Mouse (Mus musculus): Measurements from ENCODE around the gene Tpm4. TPM values are rescaled to one million over a fixed set of nuclear protein-coding genes. Genes with fewer than 3 reads are reported as not detected.

Gene Tpm4
- total RNA-seq, 2 experiments from 2014 or later = 24.9 to 26.6 TPM

GRCm38 (mm10) chr8:72189417-72190214 lies 54.8 kb downstream of the Tpm4 start, which contains the start of gene Hsh2d:
Hsh2d (plus strand) TSS chr8:72189638.
- no peak for DNase-seq (ENCODE audit: low spot score in 2 of 2)

DNA sequence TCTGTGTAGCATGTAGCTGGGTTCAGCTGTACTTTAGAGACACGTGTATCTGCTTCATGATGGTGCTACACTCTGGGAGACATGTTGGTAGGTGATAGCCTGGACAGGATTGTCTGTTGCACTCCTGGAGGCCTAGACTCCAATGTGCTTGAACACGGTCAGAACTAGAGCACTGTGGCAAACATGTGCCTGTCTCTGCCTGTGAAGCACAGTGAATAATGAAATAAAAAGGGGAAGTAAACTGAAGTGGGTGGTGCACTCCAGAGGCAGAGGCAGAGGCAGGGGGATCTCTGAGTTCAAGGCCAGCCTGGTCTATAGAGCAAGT lies 55.4 kb downstream of the Tpm4 start:
- no peak for DNase-seq (ENCODE audit: low spot score in 2 of 2)

DNA sequence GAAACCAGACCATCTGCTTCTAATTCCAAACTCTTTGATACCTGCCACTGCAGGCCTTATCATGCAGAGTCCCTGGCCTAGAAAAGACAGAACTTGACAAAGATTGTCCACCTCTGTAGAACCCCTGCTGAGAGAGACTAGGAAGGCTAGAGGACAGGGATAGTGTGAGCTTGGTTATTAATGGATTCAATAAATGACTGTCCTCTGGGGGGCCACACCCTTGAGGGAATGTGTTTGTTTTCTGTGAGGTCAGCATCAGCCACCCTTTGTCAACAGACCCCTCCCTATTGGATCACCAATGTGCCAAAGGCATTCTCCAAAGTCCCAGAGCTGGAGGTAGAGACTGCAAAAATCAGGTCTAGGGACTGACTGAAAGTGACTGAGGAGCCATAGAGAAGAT lies 57.3 kb downstream of the Tpm4 start:
- DNase-seq (ENCODE audit: low spot score in 2 of 2) = no peak

GRCm38 (mm10) chr8:72197997-72198396 lies 63.2 kb downstream of the Tpm4 start:
- DNase-seq (ENCODE audit: low spot score in 2 of 2) = no peak

Other genes with a start within 250 kb of the Tpm4 start
- gene Zfp882, start 226.4 kb upstream of the Tpm4 start, total RNA-seq (2021) = 10 to 100 TPM; 15.2 to 16.2 TPM
- 10 to 100 TPM; 24.5 to 26.0 TPM for gene Zfp617, start 226.3 kb upstream of the Tpm4 start, total RNA-seq (2021)
- 10 to 100 TPM; 16.7 to 20.0 TPM for gene Zfp961, start 183.9 kb upstream of the Tpm4 start, total RNA-seq (2021)
- not detected for gene Cyp4f18, start 125.3 kb upstream of the Tpm4 start, total RNA-seq (2021)
- gene Olfr372, start 93.8 kb upstream of the Tpm4 start, total RNA-seq (2021) = not detected
- not detected for gene Olfr373, start 51.8 kb upstream of the Tpm4 start, total RNA-seq (2021)
- gene Olfr374, start 27.9 kb upstream of the Tpm4 start, total RNA-seq (2021) = not detected
- gene Rab8a, start 26.2 kb downstream of the Tpm4 start, total RNA-seq (2021) = 10 to 100 TPM; 39.8 to 41.4 TPM
- under 1 TPM in 1 of 2 experiments, not detected in 1; 0.25 TPM for gene Hsh2d, start 54.7 kb downstream of the Tpm4 start, total RNA-seq (2021)
- under 1 TPM in 1 of 2 experiments, not detected in 1; 0.47 TPM for gene Cib3, start 77.9 kb downstream of the Tpm4 start, total RNA-seq (2021)
- gene Gm11034, start 78.7 kb downstream of the Tpm4 start, total RNA-seq (2021) = not detected
- 10 to 100 TPM; 64.2 to 70.1 TPM for gene Fam32a, start 84.8 kb downstream of the Tpm4 start, total RNA-seq (2021)
- gene Ap1m1, start 105.0 kb downstream of the Tpm4 start, total RNA-seq (2021) = 10 to 100 TPM; 84.2 to 87.4 TPM
- gene Gm10282, start 170.3 kb downstream of the Tpm4 start, total RNA-seq (2021) = 1 to 10 TPM; 4.8 to 6.0 TPM
- gene Klf2, start 184.1 kb downstream of the Tpm4 start, total RNA-seq (2021) = 10 to 100 TPM; 20.1 to 22.2 TPM

All from layer of hippocampus, adult 18-20 months (tissue).